Mouse (Mus musculus) heart, embryonic 16.5 days (tissue): ENCODE measurements around the gene Dbi. TPM values are rescaled to one million over a fixed set of nuclear protein-coding genes. Genes with fewer than 3 reads are reported as not detected.

ENCODE experiments used
- ATAC-seq: fragments of 200-750 bp; cut with Nextera tagmentation; replicated peaks from 2 replicates; pipeline ENCODE4 v1.8.0; 2017; ENCODE audit warnings: moderate number of reproducible peaks; ENCODE audit not compliant: insufficient read depth, low FRiP score; ENCODE audit errors: extremely low read depth
- H3K27ac ChIP-seq: fragments of 300-500 bp; sonication (generic); 2 replicates; pipeline ENCODE4 v1.5.1; 2014; ENCODE audit warnings: mild to moderate bottlenecking, low read length, control low read depth, moderate library complexity
- H3K27me3 ChIP-seq: fragments of 300-500 bp; sonication (generic); 2 replicates; pipeline ENCODE4 v1.6.1; 2014; ENCODE audit warnings: low read length, mixed read lengths; ENCODE audit not compliant: control insufficient read depth, insufficient read depth
- H3K36me3 ChIP-seq: fragments of 300-500 bp; sonication (generic); 2 replicates; pipeline ENCODE4 v1.6.1; 2014; ENCODE audit not compliant: control insufficient read depth, insufficient read depth
- H3K4me1 ChIP-seq: fragments of 300-500 bp; sonication (generic); 2 replicates; pipeline ENCODE4 v1.6.1; 2014; ENCODE audit warnings: low read length, mixed read lengths; ENCODE audit not compliant: control insufficient read depth, insufficient read depth
- H3K4me2 ChIP-seq: fragments of 300-500 bp; sonication (generic); 2 replicates; pipeline ENCODE4 v1.6.1; 2014; ENCODE audit warnings: low read depth, mild to moderate bottlenecking, control low read depth, low read length
- H3K4me3 ChIP-seq: fragments of 300-500 bp; sonication (generic); 2 replicates; pipeline ENCODE4 v1.5.1; 2014; ENCODE audit warnings: mild to moderate bottlenecking, control low read depth, low read length
- H3K9ac ChIP-seq: fragments of 300-500 bp; sonication (generic); 2 replicates; pipeline ENCODE4 v1.6.1; 2014; ENCODE audit warnings: low read length, control low read depth
- H3K9me3 ChIP-seq: fragments of 300-500 bp; sonication (generic); replicated peaks from 2 replicates; pipeline ENCODE4 v1.6.1; 2016; ENCODE audit warnings: low read length; ENCODE audit not compliant: control insufficient read depth
- WGBS: fragments of 180-500 bp; shearing (Covaris S2); extraction: QIAGEN DNeasy Blood & Tissue Kit; methylation state at CpG from one replicate; pipeline ENCODE4 v1.1.7; 2014; 5-methylcytosine and 5-hydroxymethylcytosine counted together
- polyA plus RNA-seq: library from polyadenylated mRNA; unstranded; fragments of >200 nt; fragmentation: Nextera tagmentation; extraction: Ambion mirVana; gene quantifications from 2 replicates; pipeline ENCODE4 v1.2.1, GENCODE M21; 2015

Dbi gene
- polyA plus RNA-seq, 1 experiment from 2014 or later: 676 TPM

- Histone ChIP-seq H3K4me2 (no peak overlapping the region), H3K27ac (no peak overlapping the region), H3K9me3 (no peaks in the 10 kb centered on the region), H3K4me3 (no peak overlapping the region), H3K9ac (no peak overlapping the region), H3K36me3 (no peaks in the 10 kb centered on the region), H3K27me3 (no peaks in the 10 kb centered on the region), H3K4me1 (peaks cover 4% of the 10 kb centered on the region)
- ATAC-seq: no peak
These were observed 26.1 kb upstream of the Dbi start for GRCm38 (mm10) chr1:120146994-120147393.

- no peak for ATAC-seq
- Histone ChIP-seq H3K4me3 (no peak overlapping the region), H3K9me3 (no peaks in the 10 kb centered on the region), H3K4me2 (no peak overlapping the region), H3K27me3 (no peaks in the 10 kb centered on the region), H3K27ac (no peak overlapping the region), H3K9ac (no peak overlapping the region), H3K4me1 (peaks cover 4% of the 10 kb centered on the region), H3K36me3 (no peaks in the 10 kb centered on the region)
- WGBS: 83% methylated on average over 8 of the region's 8 CpGs
These were observed 24.8 kb upstream of the Dbi start for GRCm38 (mm10) chr1:120145527-120146216.

- Histone ChIP-seq H3K4me2 (no peak overlapping the region), H3K9me3 (no peaks in the 10 kb centered on the region), H3K9ac (no peak overlapping the region), H3K4me1 (peaks cover 4% of the 10 kb centered on the region), H3K27me3 (no peaks in the 10 kb centered on the region), H3K36me3 (no peaks in the 10 kb centered on the region), H3K4me3 (no peak overlapping the region), H3K27ac (no peak overlapping the region)
- ATAC-seq: peak; percentile 52; the same call in 1 of the 2 replicates
- 45% methylated on average over 5 of the region's 5 CpGs for WGBS
These were observed 21.7 kb upstream of the Dbi start for GRCm38 (mm10) chr1:120142551-120142950.

GRCm38 (mm10) chr1:120140144-120140693, 19.3 kb upstream of the Dbi start:
- no peaks in the 10 kb centered on the region for H3K36me3 ChIP-seq
- no peak overlapping the region for H3K4me3 ChIP-seq
- H3K9me3 ChIP-seq: no peaks in the 10 kb centered on the region
- no peak overlapping the region for H3K4me2 ChIP-seq
- no peaks in the 10 kb centered on the region for H3K27me3 ChIP-seq
- no peak overlapping the region for H3K9ac ChIP-seq
- peaks cover 4% of the 10 kb centered on the region for H3K4me1 ChIP-seq
- 83% methylated on average over 9 of the region's 9 CpGs for WGBS
- H3K27ac ChIP-seq: no peak overlapping the region
- no peak for ATAC-seq

- Histone ChIP-seq H3K4me1 (peaks cover 4% of the 10 kb centered on the region), H3K4me2 (no peak overlapping the region), H3K36me3 (no peaks in the 10 kb centered on the region), H3K9ac (no peak overlapping the region), H3K4me3 (no peak overlapping the region), H3K27ac (no peak overlapping the region), H3K9me3 (no peaks in the 10 kb centered on the region), H3K27me3 (no peaks in the 10 kb centered on the region)
- 49% methylated on average over 7 of the region's 7 CpGs for WGBS
- ATAC-seq: no peak
These were observed 18.2 kb upstream of the Dbi start for GRCm38 (mm10) chr1:120138923-120139540.

- no peak overlapping the region for H3K27ac ChIP-seq
- no peaks in the 10 kb centered on the region for H3K4me1 ChIP-seq
- WGBS: 71% methylated on average over 7 of the region's 7 CpGs
These were observed 15.3 kb upstream of the Dbi start for GRCm38 (mm10) chr1:120135934-120136786.

GRCm38 (mm10) chr1:120132376-120132775, 11.5 kb upstream of the Dbi start:
- no peaks in the 10 kb centered on the region; the same call in 1 of the 2 replicates for H3K9me3 ChIP-seq
- no peak overlapping the region for H3K9ac ChIP-seq
- H3K4me2 ChIP-seq: no peak overlapping the region
- WGBS: 94% methylated on average over 1 of the region's 1 CpGs
- H3K27ac ChIP-seq: no peak overlapping the region
- no peaks in the 10 kb centered on the region for H3K27me3 ChIP-seq
- no peak for ATAC-seq
- H3K4me1 ChIP-seq: no peaks in the 10 kb centered on the region
- H3K36me3 ChIP-seq: no peaks in the 10 kb centered on the region
- H3K4me3 ChIP-seq: no peak overlapping the region

More at GRCm38 (mm10) chr1:120135934-120136786, 15.3 kb upstream of the Dbi start:
- Histone ChIP-seq H3K9ac (no peak overlapping the region), H3K9me3 (no peaks in the 10 kb centered on the region; the same call in 1 of the 2 replicates), H3K4me2 (no peak overlapping the region), H3K4me3 (no peak overlapping the region), H3K36me3 (no peaks in the 10 kb centered on the region), H3K27me3 (no peaks in the 10 kb centered on the region)
- ATAC-seq: 0 out of 2 replicates have a peak, but pooled peaks have one; percentile 28

- 67% methylated on average over 9 of the region's 9 CpGs for WGBS
- H3K4me1 ChIP-seq: 0 out of 2 replicates have a peak, but pooled peaks cover 9% of the 10 kb centered on the region
- no peak overlapping the region for H3K9ac ChIP-seq
- no peak for ATAC-seq
- no peaks in the 10 kb centered on the region for H3K9me3 ChIP-seq
- no peaks in the 10 kb centered on the region for H3K36me3 ChIP-seq
- no peak overlapping the region for H3K27ac ChIP-seq
- no peak overlapping the region for H3K4me2 ChIP-seq
- H3K4me3 ChIP-seq: no peak overlapping the region
- H3K27me3 ChIP-seq: no peaks in the 10 kb centered on the region
These were observed 5.4 kb upstream of the Dbi start for GRCm38 (mm10) chr1:120126318-120126717.
